Mouse (Mus musculus) forebrain, embryonic 11.5 days (tissue): ENCODE measurements around the gene Psmb10. TPM values are rescaled to one million over a fixed set of nuclear protein-coding genes. Genes with fewer than 3 reads are reported as not detected.

Source experiments
- ATAC-seq: fragments of 200-750 bp; cut with Nextera tagmentation; replicated peaks from 2 replicates; pipeline ENCODE4 v1.8.0; 2017; ENCODE audit warnings: moderate TSS enrichment; ENCODE audit not compliant: low FRiP score
- DNase-seq: peaks from one replicate; pipeline ENCODE4 v3.0.0-alpha.2; 2017; ENCODE audit warnings: low spot score
- H3K27ac ChIP-seq: fragments of 300-500 bp; sonication (generic); 2 replicates; pipeline ENCODE4 v1.5.1; 2014; ENCODE audit warnings: low read depth, low read length
- H3K27me3 ChIP-seq: fragments of 300-500 bp; sonication (generic); 2 replicates; pipeline ENCODE4 v1.6.1; 2014; ENCODE audit warnings: mild to moderate bottlenecking, low read length, mixed read lengths; ENCODE audit not compliant: control insufficient read depth, insufficient read depth
- H3K36me3 ChIP-seq: fragments of 300-500 bp; sonication (generic); 2 replicates; pipeline ENCODE4 v1.6.1; 2014; ENCODE audit warnings: mild to moderate bottlenecking, low read length, moderate library complexity, mixed read lengths; ENCODE audit not compliant: control insufficient read depth, insufficient read depth
- H3K4me1 ChIP-seq: fragments of 300-500 bp; sonication (generic); replicated peaks from 2 replicates; pipeline ENCODE4 v1.6.1; 2014; ENCODE audit warnings: low read length, mixed read lengths; ENCODE audit not compliant: control insufficient read depth, insufficient read depth
- H3K4me2 ChIP-seq: fragments of 300-500 bp; sonication (generic); 2 replicates; pipeline ENCODE4 v1.6.1; 2014; ENCODE audit warnings: low read depth, mild to moderate bottlenecking, low read length, moderate library complexity, mixed read lengths; ENCODE audit not compliant: severe bottlenecking
- H3K4me3 ChIP-seq: fragments of 300-500 bp; sonication (generic); 2 replicates; pipeline ENCODE4 v1.5.1; 2014; ENCODE audit warnings: low read depth, low read length
- H3K9ac ChIP-seq: fragments of 300-500 bp; sonication (generic); 2 replicates; pipeline ENCODE4 v1.6.1; 2014; ENCODE audit warnings: low read length
- H3K9me3 ChIP-seq: fragments of 300-500 bp; sonication (generic); 2 replicates; pipeline ENCODE4 v1.6.1; 2016; ENCODE audit warnings: low read length, mixed read lengths; ENCODE audit not compliant: control insufficient read depth
- WGBS: fragments of 180-500 bp; shearing (Covaris S2); extraction: QIAGEN DNeasy Blood & Tissue Kit; methylation state at CpG from one replicate; pipeline ENCODE4 v1.1.7; 2014; 5-methylcytosine and 5-hydroxymethylcytosine counted together
- polyA plus RNA-seq: library from polyadenylated mRNA; unstranded; fragments of >200 nt; fragmentation: Nextera tagmentation; extraction: Ambion mirVana; gene quantifications from 2 replicates; pipeline ENCODE4 v1.2.1, GENCODE M21; 2014

The Psmb10 gene
- polyA plus RNA-seq, 1 experiment from 2014 or later, result 20.9 TPM

GRCm38 (mm10) chr8:105965905-105966341 lies 27.7 kb upstream of the Psmb10 start, which contains the start of gene Slc12a4:
Gene Slc12a4 (minus strand): TSS chr8:105966097.
- H3K4me2 ChIP-seq, result peak within 1 kb of the TSS; percentile 82
- H3K27me3 ChIP-seq, result peaks cover 19% of the 10 kb centered on the region
- WGBS, result 2% methylated on average over 44 of the region's 47 CpGs
- 0 out of 2 replicates have a peak, but pooled peaks cover 6% of the 10 kb centered on the region for H3K4me1 ChIP-seq
- ATAC-seq, result peak; percentile 78
- H3K9ac ChIP-seq, result peak within 1 kb of the TSS; percentile 62
- H3K36me3 ChIP-seq, result no peaks in the 10 kb centered on the region
- peak within 1 kb of the TSS; percentile 55 for H3K4me3 ChIP-seq
- H3K27ac ChIP-seq, result no peak within 1 kb of the TSS
- DNase-seq, result peak; percentile 83
- no peaks in the 10 kb centered on the region for H3K9me3 ChIP-seq

- peak overlapping the region; percentile 55 for H3K4me3 ChIP-seq
- WGBS, result 4% methylated on average over 40 of the region's 40 CpGs
- no peaks in the 10 kb centered on the region for H3K9me3 ChIP-seq
- ATAC-seq, result peak; percentile 76
- peak overlapping the region; percentile 62 for H3K9ac ChIP-seq
- DNase-seq, result no peak
- no peaks in the 10 kb centered on the region for H3K36me3 ChIP-seq
- peaks cover 19% of the 10 kb centered on the region for H3K27me3 ChIP-seq
- H3K27ac ChIP-seq, result no peak overlapping the region
- 0 out of 2 replicates have a peak, but pooled peaks cover 6% of the 10 kb centered on the region for H3K4me1 ChIP-seq
- peak overlapping the region; percentile 82 for H3K4me2 ChIP-seq
Measured at GRCm38 (mm10) chr8:105965266-105965904, 27.1 kb upstream of the Psmb10 start.

- Histone ChIP-seq H3K27me3 (peaks cover 19% of the 10 kb centered on the region), H3K27ac (no peak overlapping the region), H3K4me1 (0 out of 2 replicates have a peak, but pooled peaks cover 6% of the 10 kb centered on the region), H3K9me3 (no peaks in the 10 kb centered on the region), H3K4me2 (peak overlapping the region; percentile 82; the same call in 1 of the 2 replicates), H3K4me3 (peak overlapping the region; percentile 55; the same call in 1 of the 2 replicates), H3K36me3 (no peaks in the 10 kb centered on the region), H3K9ac (peak overlapping the region; percentile 62; the same call in 1 of the 2 replicates)
- ATAC-seq (no peak), DNase-seq (no peak)
- 72% methylated on average over 12 of the region's 12 CpGs for WGBS
Measured at GRCm38 (mm10) chr8:105964506-105965265, 26.4 kb upstream of the Psmb10 start.

GRCm38 (mm10) chr8:105961536-105961935 lies 23.3 kb upstream of the Psmb10 start:
- no peak overlapping the region for H3K4me2 ChIP-seq
- 86% methylated on average over 10 of the region's 10 CpGs for WGBS
- no peaks in the 10 kb centered on the region for H3K36me3 ChIP-seq
- no peak overlapping the region for H3K9ac ChIP-seq
- no peaks in the 10 kb centered on the region for H3K9me3 ChIP-seq
- H3K27ac ChIP-seq, result no peak overlapping the region
- H3K4me3 ChIP-seq, result no peak overlapping the region
- H3K27me3 ChIP-seq, result peaks cover 13% of the 10 kb centered on the region
- ATAC-seq (no peak), DNase-seq (no peak)
- H3K4me1 ChIP-seq, result 0 out of 2 replicates have a peak, but pooled peaks cover 4% of the 10 kb centered on the region

- DNase-seq (peak; percentile 46), ATAC-seq (no peak)
- Histone ChIP-seq H3K27me3 (peaks cover 12% of the 10 kb centered on the region), H3K4me2 (no peak overlapping the region), H3K36me3 (no peaks in the 10 kb centered on the region), H3K4me3 (no peak overlapping the region), H3K4me1 (0 out of 2 replicates have a peak, but pooled peaks cover 4% of the 10 kb centered on the region), H3K9me3 (no peaks in the 10 kb centered on the region), H3K9ac (no peak overlapping the region), H3K27ac (no peak overlapping the region)
- WGBS, result 73% methylated on average over 14 of the region's 14 CpGs
Measured at GRCm38 (mm10) chr8:105961101-105961500, 22.9 kb upstream of the Psmb10 start.

GRCm38 (mm10) chr8:105959350-105959749 lies 21.1 kb upstream of the Psmb10 start:
- Histone ChIP-seq H3K27ac (no peak overlapping the region), H3K9me3 (no peaks in the 10 kb centered on the region), H3K27me3 (no peaks in the 10 kb centered on the region), H3K4me1 (no peaks in the 10 kb centered on the region), H3K4me2 (no peak overlapping the region), H3K9ac (no peak overlapping the region), H3K4me3 (no peak overlapping the region), H3K36me3 (no peaks in the 10 kb centered on the region)
- ATAC-seq (no peak), DNase-seq (no peak)
- WGBS, result 94% methylated on average over 7 of the region's 7 CpGs

- H3K4me1 ChIP-seq, result no peaks in the 10 kb centered on the region
- H3K9ac ChIP-seq, result no peak overlapping the region
- 66% methylated on average over 3 of the region's 4 CpGs for WGBS
- H3K27me3 ChIP-seq, result no peaks in the 10 kb centered on the region
- H3K4me2 ChIP-seq, result no peak overlapping the region
- H3K4me3 ChIP-seq, result no peak overlapping the region
- no peaks in the 10 kb centered on the region for H3K36me3 ChIP-seq
- DNase-seq (no peak), ATAC-seq (no peak)
- H3K9me3 ChIP-seq, result no peaks in the 10 kb centered on the region
- H3K27ac ChIP-seq, result no peak overlapping the region
Measured at GRCm38 (mm10) chr8:105957813-105958212, 19.6 kb upstream of the Psmb10 start.

GRCm38 (mm10) chr8:105956556-105956955 lies 18.3 kb upstream of the Psmb10 start:
- WGBS, result 91% methylated on average over 4 of the region's 4 CpGs
- ATAC-seq, result no peak
- no peak overlapping the region for H3K9ac ChIP-seq

More at GRCm38 (mm10) chr8:105956556-105956955, 18.3 kb upstream of the Psmb10 start:
- no peaks in the 10 kb centered on the region for H3K9me3 ChIP-seq
- H3K4me3 ChIP-seq, result no peak overlapping the region
- no peaks in the 10 kb centered on the region for H3K36me3 ChIP-seq
- no peaks in the 10 kb centered on the region for H3K27me3 ChIP-seq
- no peaks in the 10 kb centered on the region for H3K4me1 ChIP-seq
- H3K4me2 ChIP-seq, result no peak overlapping the region
- no peak for DNase-seq
- no peak overlapping the region for H3K27ac ChIP-seq
